Mouse (Mus musculus) heart, adult 9 months (tissue): ENCODE measurements at regions not wholly inside any gene's neighbourhood (a gene's known extent, or its start where the extent isn't known, plus 50 kb on each side); places are given as distances from the start of the nearest gene placed in this dataset.

Experiments used
- DNase-seq, 2 experiments: peaks; one replicate each; pipeline ENCODE4 v3.0.0; 2022; ENCODE audit warnings: low spot score in 2 of 2

DNA sequence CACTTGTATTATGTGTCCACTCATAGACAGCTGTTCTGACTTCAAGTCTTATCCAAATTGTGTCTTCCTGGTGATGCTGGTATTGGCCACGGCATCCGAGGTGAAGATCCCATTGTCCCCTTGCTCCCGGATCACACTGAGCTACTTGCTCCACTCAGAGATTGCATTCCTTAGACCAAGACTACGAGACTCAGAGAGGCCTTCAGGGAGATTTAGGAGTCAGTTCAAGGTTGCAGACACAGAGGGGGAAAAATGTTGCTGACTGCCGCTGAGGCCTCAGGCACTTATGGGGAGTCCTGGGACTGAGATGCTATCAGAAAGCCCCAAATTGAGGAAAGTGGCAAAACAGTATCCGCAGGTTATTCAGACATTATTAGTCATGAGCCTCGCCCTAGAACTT, 183.9 kb downstream of the Ly86 start:
- DNase-seq, result no peak

DNA sequence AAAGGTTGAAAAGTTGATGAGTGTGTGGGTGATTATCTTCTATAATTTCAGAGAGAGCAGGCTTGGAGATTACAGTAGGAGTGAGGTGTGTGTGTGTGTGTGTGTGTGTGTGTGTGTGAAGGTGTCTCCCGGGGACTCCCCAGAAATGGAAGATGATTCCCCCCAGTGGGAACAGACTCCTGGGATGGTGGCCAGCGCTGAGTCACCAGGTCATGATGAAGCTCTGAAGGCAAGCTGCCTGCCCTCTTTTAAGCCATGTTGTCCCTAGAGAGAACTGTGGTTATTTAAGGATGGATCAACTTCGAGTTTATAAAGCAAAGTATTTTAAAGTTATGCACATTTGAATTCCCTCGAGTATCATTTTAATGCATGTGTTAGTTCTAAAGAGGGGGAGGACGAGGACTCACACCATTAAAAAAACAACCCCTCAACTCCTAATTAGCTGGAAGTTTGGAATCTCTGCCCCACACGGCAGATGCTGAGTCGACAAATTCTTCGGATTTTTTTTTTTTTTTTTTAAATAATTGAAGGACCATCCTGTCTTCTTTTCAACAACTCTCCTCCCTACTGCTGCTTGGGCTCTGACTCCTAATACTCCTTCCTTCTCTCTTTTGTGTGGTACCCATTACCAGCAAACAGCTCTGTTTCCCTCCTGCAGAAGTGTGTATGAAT, 186.6 kb downstream of the Ly86 start:
- no peak for DNase-seq

DNA sequence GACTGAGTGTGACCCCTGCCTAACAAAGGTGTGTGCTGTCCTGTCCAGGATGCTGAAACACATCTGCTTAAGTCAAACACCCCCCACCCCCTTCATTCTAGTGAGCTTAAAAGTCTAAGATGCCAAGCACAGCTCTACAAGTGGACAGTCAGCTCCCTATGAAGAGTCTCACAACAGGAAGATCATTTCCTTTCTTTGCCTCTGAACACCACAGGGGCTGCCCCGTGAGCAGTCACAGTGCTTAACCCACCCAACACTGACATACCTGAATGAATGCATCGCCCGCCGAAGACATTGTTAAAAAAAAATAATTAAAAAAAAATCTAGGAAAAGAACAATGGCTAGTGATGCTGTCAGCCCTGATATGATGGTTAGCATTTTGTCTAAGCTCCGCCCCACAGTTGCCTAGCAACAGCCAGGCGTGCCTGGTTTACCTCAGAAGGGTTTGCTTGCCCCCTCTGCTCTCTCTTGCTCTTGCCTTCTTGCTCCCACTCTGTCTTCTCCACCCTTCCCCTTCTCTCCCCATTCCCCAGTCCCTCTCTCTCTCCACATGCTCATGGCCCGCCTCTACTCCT, 187.7 kb downstream of the Ly86 start:
- no peak for DNase-seq

DNA sequence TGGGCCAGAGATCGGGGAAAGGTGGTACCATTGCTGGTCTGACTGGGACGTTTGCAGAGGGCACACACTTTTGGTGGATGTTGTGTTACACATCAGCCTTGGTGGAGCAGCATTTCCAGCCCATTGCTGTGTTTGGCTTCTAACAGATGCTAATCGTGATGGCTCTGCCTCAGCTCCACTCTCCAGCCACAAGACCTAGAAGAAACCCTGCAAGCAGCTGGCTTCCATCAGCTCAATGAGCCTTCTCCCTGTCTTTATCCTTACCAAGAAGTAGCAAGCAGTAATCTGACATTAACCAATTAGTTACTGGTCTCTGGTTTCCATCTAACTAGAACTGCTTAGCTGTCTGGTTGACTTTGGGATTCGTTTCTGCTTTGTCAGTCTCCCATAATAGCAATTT, 188.8 kb downstream of the Ly86 start:
- no peak for DNase-seq

DNA sequence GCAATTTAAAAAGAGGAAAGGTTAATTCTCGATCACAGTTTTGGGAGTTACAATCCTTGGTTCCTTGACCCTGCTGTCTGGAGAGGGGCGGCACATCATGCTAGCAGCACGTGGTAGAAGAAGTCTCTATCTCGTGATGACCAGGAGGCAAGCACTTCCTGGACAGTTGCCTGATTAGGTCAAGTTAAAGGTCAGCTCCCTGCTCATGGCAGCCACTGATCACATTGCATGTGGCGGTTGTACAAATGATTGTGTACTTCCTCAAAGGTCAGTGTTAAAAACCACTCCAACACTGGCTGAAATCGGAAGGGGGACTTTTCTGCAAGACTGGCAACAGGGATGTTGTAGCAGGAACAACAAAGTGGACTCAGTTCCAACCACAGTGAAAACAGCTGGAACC, 192.3 kb downstream of the Ly86 start:
- no peak for DNase-seq

DNA sequence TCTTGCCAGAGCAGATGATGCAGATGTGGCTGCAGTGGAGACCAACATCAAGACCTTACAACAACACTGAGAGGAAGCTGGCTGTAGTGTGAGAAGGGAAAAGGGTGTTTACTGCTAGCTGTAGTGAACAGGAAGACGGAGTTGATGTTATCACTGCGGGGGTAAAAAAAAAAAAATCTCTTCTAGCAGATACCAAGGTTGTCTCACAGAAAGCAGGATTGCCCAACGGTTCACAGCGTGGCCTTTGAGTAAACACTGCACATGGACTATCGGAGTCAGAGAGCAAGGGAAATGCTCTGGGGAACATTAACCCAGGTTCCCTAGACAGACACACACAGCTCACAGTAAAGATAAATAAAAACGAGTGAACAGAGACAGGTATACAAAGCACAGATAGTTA, 192.8 kb downstream of the Ly86 start:
- no peak for DNase-seq

DNA sequence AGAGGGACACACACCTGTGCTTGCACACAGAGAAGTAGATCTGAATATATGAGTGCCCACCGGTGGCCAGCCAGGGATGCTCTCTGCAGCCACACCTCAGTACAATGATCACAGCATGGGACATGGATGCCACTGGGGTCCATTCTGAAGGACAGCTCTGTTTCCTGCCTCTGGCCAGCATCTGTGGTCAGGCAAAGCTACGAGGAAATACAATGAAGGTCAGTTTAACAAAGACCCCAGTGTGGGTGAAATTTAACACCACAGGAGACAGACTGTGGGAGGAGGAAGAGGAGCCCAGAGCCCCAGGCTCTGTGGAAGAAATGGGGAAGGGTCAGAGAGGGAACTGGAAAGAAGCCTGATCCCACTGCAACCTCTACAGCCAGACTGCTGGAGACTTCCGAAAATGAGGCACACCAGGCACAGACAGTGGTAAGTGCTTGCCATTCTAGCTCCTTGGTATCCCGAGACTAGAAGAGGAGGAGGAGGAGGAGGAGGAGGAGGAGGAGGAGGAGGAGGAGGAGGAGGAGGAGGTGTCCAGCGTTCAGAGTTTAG, 196.0 kb downstream of the Ly86 start:
- no peak for DNase-seq

DNA sequence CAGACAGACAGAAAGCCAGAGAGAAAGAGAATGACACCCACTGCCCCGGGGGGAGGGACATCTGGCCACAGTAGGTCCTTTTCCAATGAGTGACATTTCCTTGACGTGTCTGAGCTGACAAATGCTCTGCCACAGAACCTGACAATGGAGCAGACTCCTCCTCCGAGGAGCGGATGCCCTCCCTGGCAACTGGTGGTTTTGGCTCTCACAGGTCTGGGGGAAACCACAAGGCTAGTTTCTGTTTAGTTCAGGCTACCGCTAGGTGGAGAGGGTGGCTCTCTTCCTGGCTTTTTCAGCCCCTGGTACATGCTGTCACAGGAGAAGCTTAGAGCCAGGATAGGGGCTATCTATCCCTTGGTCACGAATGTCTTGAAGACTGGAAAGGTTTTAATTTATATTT, 196.7 kb downstream of the Ly86 start:
- DNase-seq, result peak; percentile 66 to 78

DNA sequence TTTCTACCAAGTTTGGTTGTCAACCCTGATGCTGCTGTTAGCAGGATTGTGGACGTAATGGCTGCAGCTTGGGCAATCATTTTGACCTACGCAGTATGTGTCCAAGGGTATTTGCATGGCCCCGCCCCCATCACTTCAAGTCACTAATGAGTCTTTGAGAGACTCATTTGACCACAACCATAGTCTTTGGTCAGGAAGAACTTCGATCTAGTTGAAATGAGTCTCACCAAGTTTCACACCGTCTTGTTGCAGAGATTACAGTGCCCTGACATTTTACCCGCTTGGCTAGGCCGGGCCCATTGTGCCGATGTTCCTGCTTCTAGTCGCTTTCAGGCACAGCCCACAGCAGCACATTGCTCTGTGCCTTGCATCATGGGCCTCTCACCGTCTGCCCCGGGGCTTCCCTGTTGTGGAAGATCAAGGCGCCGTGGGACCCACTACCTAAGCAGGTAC, 197.8 kb downstream of the Ly86 start:
- peak; percentile 32 to 49 for DNase-seq

DNA sequence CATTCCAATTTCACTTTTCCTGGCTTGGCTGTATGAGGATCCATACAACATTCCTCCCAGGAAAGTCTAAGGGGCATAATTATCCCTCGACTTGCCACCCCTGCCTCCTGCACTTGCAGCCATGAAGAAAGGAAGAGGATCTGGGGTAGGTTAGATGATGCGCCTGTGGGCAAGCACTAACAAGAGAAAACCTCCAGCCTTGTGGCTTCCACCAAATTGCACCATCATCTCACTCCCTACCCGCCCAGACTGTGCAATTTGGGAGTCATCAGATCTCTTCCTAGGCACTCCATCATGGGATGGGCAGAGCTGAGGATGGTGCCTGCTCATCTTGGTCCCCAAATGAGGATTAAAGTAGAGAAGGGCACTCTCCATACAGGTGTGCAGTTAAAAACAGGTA, 198.8 kb downstream of the Ly86 start:
- DNase-seq, result no peak

DNA sequence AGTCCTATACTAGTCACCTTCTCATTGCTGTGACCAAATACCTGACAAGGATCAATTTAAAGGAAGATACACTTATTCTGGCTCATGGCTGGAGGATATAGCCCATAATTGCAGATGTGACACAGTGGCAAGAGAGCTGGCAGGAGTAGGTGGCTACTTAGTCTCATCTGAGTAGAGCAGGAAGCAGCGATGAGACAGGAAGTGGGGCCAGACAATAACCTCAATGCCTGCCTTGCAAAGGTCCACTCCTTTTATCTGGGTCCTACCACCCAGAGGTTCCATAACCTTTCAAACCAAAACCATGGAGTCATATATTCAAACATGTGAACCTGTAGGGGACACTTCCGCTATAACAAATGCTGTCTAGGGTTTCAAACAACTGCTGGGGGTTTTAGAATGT, 199.7 kb downstream of the Ly86 start:
- DNase-seq, result no peak

DNA sequence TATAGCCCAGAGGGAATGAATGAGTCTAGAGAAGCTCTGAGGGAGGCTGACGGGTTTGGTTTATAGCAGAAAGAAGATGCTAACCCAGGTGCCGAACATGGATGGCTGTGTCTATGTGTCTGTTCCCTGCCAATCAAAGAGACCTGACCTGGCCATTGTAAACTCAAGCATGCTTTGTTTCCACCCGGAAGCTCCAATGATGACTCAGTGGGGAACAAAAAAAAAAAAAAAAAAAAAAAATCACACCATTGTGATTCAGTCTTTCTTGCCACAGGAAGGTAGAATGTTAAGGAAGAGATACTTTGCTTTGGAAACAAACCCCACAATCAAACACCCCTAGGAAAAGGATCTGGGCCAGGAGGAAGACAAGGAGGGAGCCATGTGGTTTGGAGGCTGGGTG, 201.5 kb downstream of the Ly86 start:
- no peak for DNase-seq

DNA sequence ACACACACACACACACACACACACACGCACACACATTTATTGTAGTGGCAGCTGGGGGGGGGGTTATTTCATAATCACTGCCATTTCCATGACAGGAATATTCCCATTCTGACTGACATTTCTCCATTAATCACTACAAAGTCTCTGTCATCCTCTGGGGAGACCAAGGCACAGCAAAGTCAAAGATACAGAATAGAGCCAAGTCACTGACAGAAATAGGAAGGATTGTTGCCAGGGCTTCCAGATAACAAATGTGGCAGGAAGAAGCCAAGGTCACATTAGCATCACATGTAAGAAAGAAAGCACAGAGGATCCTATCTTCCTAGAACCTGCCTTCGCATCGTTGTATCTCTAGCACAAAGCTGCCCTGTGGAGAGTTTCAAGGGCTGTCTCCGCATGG, 205.6 kb downstream of the Ly86 start:
- no peak for DNase-seq

DNA sequence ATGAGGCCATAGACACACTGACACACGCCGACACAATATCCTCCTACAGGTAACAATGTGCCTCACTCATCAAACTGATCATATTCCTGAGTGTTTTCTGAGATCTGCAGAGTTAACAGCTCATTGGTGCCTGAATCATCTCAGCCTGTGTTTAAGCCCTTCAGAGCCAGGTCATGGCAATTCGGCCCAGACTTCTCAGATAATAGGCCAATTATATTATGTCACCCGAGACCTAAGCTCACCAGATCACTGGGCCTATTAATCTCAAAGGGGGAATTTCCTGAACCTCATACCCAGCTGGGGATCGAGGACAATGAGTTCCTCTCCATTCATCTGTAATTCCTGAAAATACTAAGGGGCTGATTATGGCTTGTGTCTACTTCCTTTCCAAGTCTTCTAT, 208.4 kb downstream of the Ly86 start:
- no peak for DNase-seq

DNA sequence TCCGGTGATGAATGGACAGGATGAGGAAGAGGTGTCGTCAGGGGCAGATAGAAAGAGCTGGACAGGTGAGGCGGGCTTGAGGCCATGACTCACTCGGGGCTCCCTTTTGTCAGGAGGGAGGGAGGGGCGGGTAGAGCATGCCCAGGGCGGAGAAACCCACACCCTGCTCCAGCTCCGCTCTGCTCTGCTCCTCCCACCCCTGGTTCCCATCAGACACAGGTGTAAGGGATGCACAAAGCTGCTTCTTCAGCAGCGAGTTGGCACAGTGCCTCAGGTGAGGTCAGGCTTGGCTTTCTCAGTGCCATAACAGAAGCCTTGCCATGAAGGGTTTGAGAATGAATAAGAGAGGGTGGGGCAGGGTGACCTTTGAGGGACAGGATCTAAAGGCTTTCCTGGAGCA, 212.2 kb downstream of the Ly86 start:
- DNase-seq, result no peak

DNA sequence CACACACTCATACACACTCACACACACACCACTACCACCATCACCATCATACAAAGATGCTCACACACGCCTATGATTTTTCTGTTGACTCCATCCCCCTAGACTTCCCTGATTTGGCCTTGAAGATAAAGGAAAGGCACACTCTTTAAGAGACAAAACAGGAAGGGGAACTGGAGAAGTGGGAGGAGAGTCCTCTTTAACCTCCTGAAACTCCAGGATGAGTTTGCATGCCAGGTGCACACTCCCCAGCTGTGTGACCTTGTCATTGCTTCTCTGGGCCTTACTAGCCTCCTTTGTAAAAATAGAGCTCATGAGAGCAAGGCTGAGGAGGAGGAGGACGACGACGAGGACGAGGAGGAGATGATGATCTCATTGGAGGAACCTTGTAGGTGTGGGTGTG, 212.8 kb downstream of the Ly86 start:
- no peak for DNase-seq

DNA sequence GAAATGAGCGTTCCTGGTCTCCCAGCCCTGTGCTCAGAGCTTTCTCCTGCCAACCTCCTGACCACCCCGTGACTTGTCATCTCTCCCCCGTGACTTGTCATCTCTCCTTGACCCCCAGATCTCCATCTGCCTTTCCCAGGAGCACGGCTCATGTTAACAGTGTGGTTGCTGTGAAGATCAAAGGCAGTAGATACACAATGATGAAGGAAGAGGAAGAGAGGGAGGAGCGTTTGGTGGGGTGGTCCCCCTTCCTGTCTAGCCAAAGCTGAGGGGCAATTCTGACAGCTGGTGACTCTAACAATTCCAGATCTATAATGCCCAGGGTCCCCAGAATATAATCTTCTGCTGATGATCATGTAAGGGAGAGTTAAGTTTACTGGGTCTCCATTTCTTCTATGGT, 214.0 kb downstream of the Ly86 start:
- no peak for DNase-seq

DNA sequence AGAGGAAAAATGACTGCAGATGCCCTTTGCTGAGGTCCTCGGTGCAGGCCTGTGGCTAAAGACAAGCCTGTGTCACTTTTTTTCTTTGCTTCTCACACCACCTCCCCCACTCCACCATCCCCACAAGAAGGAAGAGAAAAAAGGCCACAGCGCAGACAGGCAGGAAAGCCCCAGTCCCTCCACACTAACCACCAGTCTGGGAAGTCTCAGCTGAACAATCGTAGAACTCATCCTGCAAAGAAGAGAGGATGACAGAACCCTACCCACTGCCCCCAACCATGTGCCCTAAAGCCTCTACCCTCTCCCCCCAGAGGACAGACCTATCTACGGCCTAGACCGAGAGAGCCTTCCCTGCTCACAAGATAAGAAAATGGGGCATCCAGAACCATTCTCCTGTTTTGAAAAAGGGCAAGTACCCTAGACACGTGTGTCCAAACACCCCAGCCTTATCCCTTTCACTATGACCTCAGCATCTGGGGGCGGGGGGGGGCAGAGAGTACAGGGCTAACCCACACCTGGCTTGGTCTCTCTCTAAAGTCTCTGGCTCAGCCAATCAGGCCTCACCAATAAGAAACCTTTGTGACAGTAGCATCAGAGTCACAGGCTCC, 214.8 kb downstream of the Ly86 start:
- DNase-seq, result no peak

DNA sequence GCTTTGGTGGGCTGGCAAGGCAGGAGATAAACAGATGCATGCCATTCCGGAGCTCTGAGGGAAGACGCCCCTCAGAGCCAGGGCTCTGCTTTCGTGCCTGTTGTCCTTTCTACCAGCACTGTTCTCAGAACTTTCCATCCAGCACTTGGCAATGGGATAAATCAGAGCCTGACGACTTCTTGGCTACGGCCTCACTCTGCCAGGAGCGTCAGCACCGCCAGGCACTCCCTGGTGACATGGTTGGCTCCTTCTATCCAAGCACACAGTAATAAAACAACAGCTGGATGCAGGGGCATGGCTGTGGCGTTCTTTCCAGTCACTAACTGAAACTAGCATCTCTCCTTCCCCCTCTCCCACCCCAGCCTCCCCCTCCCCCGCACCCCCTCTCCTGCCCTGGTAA, 215.4 kb downstream of the Ly86 start:
- DNase-seq, result peak in 1 of 2 experiments; percentile 55

DNA sequence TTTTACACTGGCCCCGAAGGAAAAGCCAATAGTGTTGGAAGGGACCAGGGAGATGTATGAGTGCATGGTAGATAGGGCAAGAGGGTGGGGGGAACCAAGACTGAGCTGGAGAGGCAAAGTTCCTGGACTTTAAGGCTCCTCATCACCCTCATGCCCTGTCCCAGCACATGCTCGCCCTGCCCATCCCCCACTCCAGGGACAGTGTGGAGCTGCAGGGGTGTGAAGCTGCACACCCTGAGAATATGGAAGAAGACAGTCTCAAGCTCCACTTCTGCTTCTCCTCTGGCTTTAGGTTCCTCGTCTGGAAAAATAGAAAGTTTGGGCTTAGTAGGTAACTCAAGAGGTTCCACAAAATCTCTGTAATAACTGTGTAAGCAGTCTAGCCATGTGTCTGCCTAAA, 215.8 kb downstream of the Ly86 start:
- DNase-seq, result no peak

DNA sequence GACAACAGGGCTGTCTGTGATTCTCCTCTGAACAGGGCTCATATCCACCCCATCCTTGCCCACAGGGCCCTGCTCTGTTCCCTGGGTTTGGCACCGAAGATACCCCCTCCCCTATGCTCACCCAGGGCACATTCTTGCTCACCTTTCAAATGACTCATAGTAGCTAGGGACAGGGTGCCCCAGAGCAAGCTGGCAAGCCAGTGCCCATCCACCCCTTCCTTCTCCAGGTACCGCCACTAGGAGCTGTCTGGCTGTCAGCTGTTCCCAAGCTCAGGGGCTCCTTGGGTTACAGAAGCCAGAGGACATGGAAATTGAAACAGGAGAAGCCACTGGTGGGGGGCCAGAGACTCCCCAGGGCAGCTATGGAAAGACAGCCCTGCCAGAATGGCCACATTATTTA, 216.4 kb downstream of the Ly86 start:
- DNase-seq, result no peak

DNA sequence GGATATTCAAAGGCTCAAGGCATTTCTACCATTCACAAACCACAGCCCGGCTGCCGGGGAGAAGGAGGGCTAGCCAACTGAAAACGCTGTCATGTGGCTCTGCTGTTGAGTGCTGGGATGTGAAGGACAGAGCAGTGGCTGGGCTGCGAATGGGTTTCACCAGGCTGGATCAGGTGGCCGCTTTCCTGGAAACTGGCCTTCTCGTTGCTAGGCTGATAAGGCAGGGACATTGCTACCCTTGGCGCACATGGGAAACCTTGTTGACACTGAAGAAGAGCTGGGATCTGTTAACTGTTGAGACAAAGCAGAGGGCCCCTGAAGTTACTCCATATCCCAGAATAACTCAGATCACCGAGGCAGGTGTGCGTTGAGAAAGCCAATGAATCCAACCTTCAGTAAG, 216.1 kb upstream of the Rreb1 start:
- peak; percentile 68 to 80 for DNase-seq

DNA sequence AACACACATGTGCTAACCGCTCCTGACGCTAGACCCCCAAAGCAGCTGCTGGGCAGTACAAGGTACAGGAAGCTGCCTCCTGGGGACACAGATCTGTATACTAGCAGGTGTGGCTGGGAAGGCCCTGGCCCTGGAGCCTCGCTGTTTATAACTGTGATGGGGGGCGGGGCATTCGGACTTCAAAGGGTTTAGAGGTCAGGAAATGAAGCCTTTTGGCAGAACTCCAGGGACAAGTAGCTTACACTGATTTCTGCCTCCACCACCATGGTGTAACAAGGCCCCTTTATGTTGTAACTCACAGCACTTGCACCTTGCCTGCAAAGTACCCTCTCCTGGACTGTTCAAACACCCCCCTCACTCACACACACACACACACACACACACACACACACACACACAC, 215.5 kb upstream of the Rreb1 start:
- peak in 1 of 2 experiments; percentile 43 for DNase-seq
